In genomic region chr3:88222446-88222845, GRCm38 (mm10) we compare ENCODE assay signal across 16 mouse cellular contexts. TPM values are rescaled to one million over a fixed set of nuclear protein-coding genes. Genes with fewer than 3 reads are reported as not detected.
A peak's percentile ranks its signal among the peaks of the same experiment; 100 is the strongest.
DNase-seq lines count a peak whose midpoint lies in the region; ATAC-seq lines count a peak whose summit lies in the region.
"Had no signal": no experiment of that assay in that cellular context is flagged by ENCODE, and none has a peak within 500 bp of the region (broad histone marks: within the 10 kb centered on the region; RNA-seq: fewer than 3 reads in every experiment).

No protein-coding gene starts in this region.

- H3K9ac ChIP-seq in forebrain, embryonic 12.5 days = peak overlapping the region; percentile 53
- peak overlapping the region; percentile 80 for H3K9ac ChIP-seq in hindbrain, embryonic 13.5 days
- peak overlapping the region; percentile 52 for H3K9ac ChIP-seq in neural tube, embryonic 12.5 days
- H3K9ac ChIP-seq: heart, embryonic 13.5 days; limb, embryonic 15.5 days; lung, embryonic 15.5 days had no signal

- H3K36me3 ChIP-seq in forebrain, embryonic 12.5 days (replicated peaks) = peaks cover 71% of the 10 kb centered on the region
- peaks cover 60% of the 10 kb centered on the region for H3K36me3 ChIP-seq in hindbrain, embryonic 13.5 days
- H3K36me3 ChIP-seq in neural tube, embryonic 12.5 days = peaks cover 56% of the 10 kb centered on the region
- H3K36me3 ChIP-seq: heart, embryonic 13.5 days; limb, embryonic 15.5 days; lung, embryonic 15.5 days had no signal

- intact Hi-C loops in left cerebral cortex, postnatal 10 days (cut with DNase I) = no loop called here

- H3K27ac ChIP-seq in forebrain, embryonic 12.5 days = peak overlapping the region; percentile 99
- peak overlapping the region; percentile 99 for H3K27ac ChIP-seq in hindbrain, embryonic 13.5 days
- H3K27ac ChIP-seq in neural tube, embryonic 12.5 days = peak overlapping the region; percentile 86
- H3K27ac ChIP-seq: heart, embryonic 13.5 days; kidney, postnatal 0 days; limb, embryonic 15.5 days; lung, embryonic 15.5 days had no signal

- ATAC-seq in forebrain, embryonic 12.5 days (ENCODE audit: low FRiP score) = peak; percentile 12; the same call in 1 of the 2 replicates
- peak; percentile 9 for ATAC-seq in hindbrain, embryonic 13.5 days (ENCODE audit: low FRiP score)
- ATAC-seq in neural tube, embryonic 12.5 days (ENCODE audit: low FRiP score, low read depth) = 0 out of 2 replicates have a peak, but pooled peaks have one; percentile 0
- no peak for ATAC-seq in megakaryocyte progenitor cell, adult 5-6 weeks (replicated peaks; ENCODE audit: poor library complexity)

- DNase-seq in left cerebral cortex, postnatal 10 days (ENCODE audit: extremely low spot score in 1 of 2, low spot score in 2 of 2) = peak; percentile 59 to 79
- DNase-seq in left cerebral cortex, adult 18-20 months (ENCODE audit: low spot score in 2 of 2) = no peak
- no peak for DNase-seq in urinary bladder, postnatal 10 days (ENCODE audit: low spot score)
- DNase-seq in urinary bladder, postnatal 25 days (ENCODE audit: low spot score) = no peak
- DNase-seq: adrenal gland, adult 8-10 months; embryo, embryonic 11 days; gastrocnemius, postnatal 14 days had no signal

- 56% methylated on average over 6 of the region's 6 CpGs for whole genome bisulfite sequencing in forebrain, embryonic 12.5 days
- WGBS in hindbrain, embryonic 13.5 days = 48% methylated on average over 6 of the region's 6 CpGs
- 56% methylated on average over 6 of the region's 6 CpGs for WGBS in neural tube, embryonic 12.5 days

- H3K9me3 ChIP-seq in forebrain, embryonic 12.5 days = no peaks in the 10 kb centered on the region
- H3K9me3 ChIP-seq in hindbrain, embryonic 13.5 days = no peaks in the 10 kb centered on the region
- no peaks in the 10 kb centered on the region for H3K9me3 ChIP-seq in neural tube, embryonic 12.5 days
- H3K9me3 ChIP-seq: heart, embryonic 13.5 days; limb, embryonic 15.5 days; lung, embryonic 15.5 days had no signal

- H3K4me2 ChIP-seq in forebrain, embryonic 12.5 days = peak overlapping the region; percentile 88
- peak overlapping the region; percentile 86 for H3K4me2 ChIP-seq in hindbrain, embryonic 13.5 days
- peak overlapping the region; percentile 81 for H3K4me2 ChIP-seq in neural tube, embryonic 12.5 days (replicated peaks)
- H3K4me2 ChIP-seq: heart, embryonic 13.5 days; limb, embryonic 15.5 days; lung, embryonic 15.5 days had no signal

- H3K4me3 ChIP-seq in forebrain, embryonic 12.5 days (replicated peaks) = peak overlapping the region; percentile 19
- H3K4me3 ChIP-seq in hindbrain, embryonic 13.5 days = no peak overlapping the region
- H3K4me3 ChIP-seq in neural tube, embryonic 12.5 days = no peak overlapping the region
- H3K4me3 ChIP-seq: heart, embryonic 13.5 days; limb, embryonic 15.5 days; lung, embryonic 15.5 days had no signal

- peaks cover 97% of the 10 kb centered on the region for H3K4me1 ChIP-seq in forebrain, embryonic 12.5 days
- peaks cover 94% of the 10 kb centered on the region for H3K4me1 ChIP-seq in hindbrain, embryonic 13.5 days (replicated peaks)
- peaks cover 79% of the 10 kb centered on the region for H3K4me1 ChIP-seq in neural tube, embryonic 12.5 days
- H3K4me1 ChIP-seq: heart, embryonic 13.5 days; lung, embryonic 15.5 days had no signal

- peaks cover 72% of the 10 kb centered on the region for H3K27me3 ChIP-seq in forebrain, embryonic 12.5 days
- peaks cover 31% of the 10 kb centered on the region for H3K27me3 ChIP-seq in hindbrain, embryonic 13.5 days
- peaks cover 28% of the 10 kb centered on the region for H3K27me3 ChIP-seq in neural tube, embryonic 12.5 days (replicated peaks)

RNA-seq across cellular contexts. Expression of gene Rhbg, which starts 32.1 kb away (rescaled TPM):
- under 1 TPM; 0.26 to 0.41 TPM for total RNA-seq in left cerebral cortex, postnatal 10 days (2021)
- total RNA-seq in left cerebral cortex, adult 18-20 months (2021) = not detected
- polyA plus RNA-seq in forebrain, embryonic 12.5 days (2016; fragmentation: Nextera tagmentation; extraction: Ambion mirVana) = 0.28 TPM in 1 of 2 replicates, not detected in the other
- polyA plus RNA-seq in hindbrain, embryonic 13.5 days (2015; fragmentation: Nextera tagmentation; extraction: Ambion mirVana) = 0.22 and 0.32 TPM in 2 replicates
- 0.32 and 0.79 TPM in 2 replicates for polyA plus RNA-seq in neural tube, embryonic 12.5 days (2016; fragmentation: Nextera tagmentation; extraction: Ambion mirVana)
- total RNA-seq in megakaryocyte progenitor cell, adult 5-6 weeks (2015) = not detected in 2 replicates
- 0.14 TPM in 1 of 2 replicates, not detected in the other for total RNA-seq in megakaryocyte progenitor cell, adult 5-6 weeks (2017)
- total RNA-seq: gastrocnemius, postnatal 14 days; layer of hippocampus, postnatal 25 days had no signal

Comparison
In these comparisons a context has a peak if more than half of its experiments do, and no peak if none do; other contexts are left out.
1. DNase-seq: peak in left cerebral cortex, postnatal 10 days (2 of 2); none in left cerebral cortex, adult 18-20 months (0 of 2), urinary bladder, postnatal 10 days (single experiment) and urinary bladder, postnatal 25 days (single experiment).
2. Peak in every context shown above with its lines, with median percentiles within 50 percentile points of each other: H3K27ac ChIP-seq, H3K4me2 ChIP-seq and H3K9ac ChIP-seq.